ENCODE assay signal across 8 mouse cellular contexts in genomic region chr3:69005338-69006245, GRCm38 (mm10). TPM values are rescaled to one million over a fixed set of nuclear protein-coding genes. Genes with fewer than 3 reads are reported as not detected.
DNase-seq lines count a peak whose midpoint lies in the region; TF ChIP-seq lines count a peak whose summit lies in the region.

No protein-coding gene starts in this region.

- H3K4me1 ChIP-seq in embryonic facial prominence, embryonic 10.5 days: peaks cover 17% of the 10 kb centered on the region
- H3K4me1 ChIP-seq in liver, adult 2 months (ENCODE audit: control insufficient read depth, insufficient read depth, low read length): peaks cover 2% of the 10 kb centered on the region; the same call in 1 of the 2 replicates

- H3K36me3 ChIP-seq in embryonic facial prominence, embryonic 10.5 days (replicated peaks): peaks cover 26% of the 10 kb centered on the region
- 0 out of 2 replicates have a peak, but pooled peaks cover 4% of the 10 kb centered on the region for H3K36me3 ChIP-seq in liver, adult 2 months (ENCODE audit: control insufficient read depth, insufficient read depth, low read length)

- WGBS in embryonic facial prominence, embryonic 10.5 days: under 1% methylated on average over 72 of the region's 72 CpGs
- WGBS in liver, adult 2 months: under 1% methylated on average over 72 of the region's 72 CpGs

- 0 out of 2 replicates have a peak, but pooled peaks have one; percentile 14 for TF ChIP-seq CTCF in liver, adult 2 months (IDR thresholded peaks at IDR 0.05; ENCODE audit: low read depth, low read length)

- peak overlapping the region; percentile 83 for H3K9ac ChIP-seq in liver, adult 2 months (ENCODE audit: low read depth, low read length)

- H3K27me3 ChIP-seq in embryonic facial prominence, embryonic 10.5 days (replicated peaks; ENCODE audit: low read depth, poor library complexity, severe bottlenecking): no peaks in the 10 kb centered on the region
- H3K27me3 ChIP-seq in liver, adult 2 months (ENCODE audit: control insufficient read depth, insufficient read depth, low read length): no peaks in the 10 kb centered on the region

- peak overlapping the region; percentile 99 for H3K27ac ChIP-seq in embryonic facial prominence, embryonic 10.5 days (replicated peaks)
- H3K27ac ChIP-seq in liver, adult 2 months (replicated peaks; ENCODE audit: insufficient read depth, low read depth, low read length): peak overlapping the region; percentile 65

- H3K79me2 ChIP-seq in liver, adult 2 months (ENCODE audit: control insufficient read depth, insufficient read depth, low read length): no peaks in the 10 kb centered on the region; the same call in 1 of the 2 replicates

- no peaks in the 10 kb centered on the region for H3K9me3 ChIP-seq in embryonic facial prominence, embryonic 10.5 days

- DNase-seq in 3134 (ENCODE audit: extremely low read depth, insufficient read length, low spot score): peak; percentile 77
- peak; percentile 45 for DNase-seq in adrenal gland, adult 8-10 months
- peak; percentile 76 for DNase-seq in embryonic facial prominence, embryonic 10.5 days (ENCODE audit: low spot score)
- DNase-seq in heart, adult 18-20 months: peak; percentile 64 to 69
- peak; percentile 56 for DNase-seq in kidney, adult 18-20 months
- DNase-seq in liver, adult 2 months (ENCODE audit: extremely low read depth, low read depth, low spot score): peak; percentile 16
- peak; percentile 19 to 64 for DNase-seq in monocyte, adult 2 months (ENCODE audit: low read depth in 1 of 2, low spot score in 2 of 2)
- DNase-seq in spleen, postnatal 36 days (ENCODE audit: low spot score in 2 of 2): peak; percentile 57 to 64

- H3K4me3 ChIP-seq in embryonic facial prominence, embryonic 10.5 days: peak overlapping the region; percentile 99
- peak overlapping the region; percentile 90 for H3K4me3 ChIP-seq in liver, adult 2 months (ENCODE audit: insufficient read depth, low read depth, low read length)

- no peak for TF ChIP-seq POLR2A in liver, adult 2 months (IDR thresholded peaks at IDR 0.05; ENCODE audit: extremely low read depth, insufficient read depth, low read length)

RNA-seq across cellular contexts. Expression of gene Smc4, which starts 1.1 kb away (rescaled TPM):
- total RNA-seq in adrenal gland, adult 8-10 months (2022): 10 to 100 TPM; 26.5 to 33.6 (median 29.2) TPM
- polyA plus RNA-seq in embryonic facial prominence, embryonic 10.5 days (2016; fragmentation: Nextera tagmentation; extraction: Ambion mirVana): 166 and 187 TPM in 2 replicates
- total RNA-seq in heart, adult 18-20 months (2021): 10 to 100 TPM in 1 of 2 experiments, 1 to 10 TPM in 1; 9.7 to 13.3 TPM
- 6.4 and 8.6 TPM in 2 replicates for total RNA-seq in liver, adult 2 months (2014; rRNA removed)
- polyA plus RNA-seq in liver, adult 2 months (2012; rRNA removed): 1.0 and 1.1 TPM in 2 replicates

RNA-seq across cellular contexts. Expression of gene Ift80, which starts 1.2 kb away (rescaled TPM):
- 10 to 100 TPM; 22.7 to 40.6 (median 30.2) TPM for total RNA-seq in adrenal gland, adult 8-10 months (2022)
- polyA plus RNA-seq in embryonic facial prominence, embryonic 10.5 days (2016; fragmentation: Nextera tagmentation; extraction: Ambion mirVana): 18.1 and 18.3 TPM in 2 replicates
- total RNA-seq in heart, adult 18-20 months (2021): 1 to 10 TPM; 4.0 to 5.3 TPM
- 3.3 and 4.1 TPM in 2 replicates for total RNA-seq in liver, adult 2 months (2014; rRNA removed)
- polyA plus RNA-seq in liver, adult 2 months (2012; rRNA removed): 0.76 and 0.98 TPM in 2 replicates

RNA-seq across cellular contexts. Expression of gene Trim59, which starts 39.0 kb away (rescaled TPM):
- total RNA-seq in adrenal gland, adult 8-10 months (2022): 1 to 10 TPM; 4.4 to 5.8 (median 5.1) TPM
- 193 and 202 TPM in 2 replicates for polyA plus RNA-seq in embryonic facial prominence, embryonic 10.5 days (2016; fragmentation: Nextera tagmentation; extraction: Ambion mirVana)
- 1 to 10 TPM; 1.4 to 1.7 TPM for total RNA-seq in heart, adult 18-20 months (2021)
- 0.28 and 0.74 TPM in 2 replicates for total RNA-seq in liver, adult 2 months (2014; rRNA removed)
- polyA plus RNA-seq in liver, adult 2 months (2012; rRNA removed): 0.04 and 0.05 TPM in 2 replicates

Comparison
In these comparisons a context has a peak if more than half of its experiments do, and no peak if none do; other contexts are left out.
1. Peak in every context shown above with its lines: DNase-seq, H3K4me3 ChIP-seq and H3K27ac ChIP-seq.
2. DNase-seq: peak in every context shown above with its lines; median percentile 77 in 3134; 76 in embryonic facial prominence, embryonic 10.5 days; 66 in heart, adult 18-20 months; 60 in spleen, postnatal 36 days; 56 in kidney, adult 18-20 months; 45 in adrenal gland, adult 8-10 months; 42 in monocyte, adult 2 months; 16 in liver, adult 2 months.